Mouse (Mus musculus) c-Kit-positive CD71-positive TER-119-positive erythroid progenitor cells, embryonic 14.5 days (primary cell): ENCODE results near the gene Sms.
A peak's percentile ranks its signal among the peaks of the same experiment; 100 is the strongest.

Experiments
- DNase-seq: peaks from one replicate; pipeline ENCODE4 v3.0.0-alpha.2; 2013; ENCODE audit warnings: low spot score

Sms gene

GRCm38 (mm10) chrX:157491944-157492726 lies at the start of gene Sms:
TSS of gene Sms (minus strand) at chrX:157492287.
- DNase-seq = peak; percentile 52

GRCm38 (mm10) chrX:157506400-157506799 lies 14.3 kb upstream of the Sms start:
- no peak for DNase-seq

GRCm38 (mm10) chrX:157504506-157504905 lies 12.4 kb upstream of the Sms start:
- no peak for DNase-seq

GRCm38 (mm10) chrX:157501871-157502270 lies 9.8 kb upstream of the Sms start:
- no peak for DNase-seq

- DNase-seq = no peak
Observed at GRCm38 (mm10) chrX:157500004-157500403, 7.9 kb upstream of the Sms start.

GRCm38 (mm10) chrX:157493159-157493558 lies 1.1 kb upstream of the Sms start:
- no peak for DNase-seq

GRCm38 (mm10) chrX:157491145-157491935 lies 747 bp downstream of the Sms start:
- DNase-seq = no peak

GRCm38 (mm10) chrX:157490769-157491144 lies 1.3 kb downstream of the Sms start:
- no peak for DNase-seq

GRCm38 (mm10) chrX:157489871-157490721 lies 2.0 kb downstream of the Sms start:
- no peak for DNase-seq

- no peak for DNase-seq
Observed at GRCm38 (mm10) chrX:157488831-157489230, 3.3 kb downstream of the Sms start.

- DNase-seq = no peak
Observed at GRCm38 (mm10) chrX:157486765-157487164, 5.3 kb downstream of the Sms start.

- DNase-seq = no peak
Observed at GRCm38 (mm10) chrX:157482842-157483241, 9.2 kb downstream of the Sms start.

- DNase-seq = no peak
Observed at GRCm38 (mm10) chrX:157481860-157482259, 10.2 kb downstream of the Sms start.

GRCm38 (mm10) chrX:157477328-157477727 lies 14.8 kb downstream of the Sms start:
- no peak for DNase-seq

GRCm38 (mm10) chrX:157476153-157476810 lies 15.8 kb downstream of the Sms start:
- no peak for DNase-seq

GRCm38 (mm10) chrX:157471711-157472660 lies 20.1 kb downstream of the Sms start:
- DNase-seq = no peak

- DNase-seq = no peak
Observed at GRCm38 (mm10) chrX:157468795-157469194, 23.3 kb downstream of the Sms start.

- no peak for DNase-seq
Observed at GRCm38 (mm10) chrX:157468055-157468454, 24.0 kb downstream of the Sms start.

- DNase-seq = no peak
Observed at GRCm38 (mm10) chrX:157465949-157466348, 26.1 kb downstream of the Sms start.

GRCm38 (mm10) chrX:157462716-157463115 lies 29.4 kb downstream of the Sms start:
- peak; percentile 4 for DNase-seq

GRCm38 (mm10) chrX:157454430-157454829 lies 37.7 kb downstream of the Sms start:
- DNase-seq = peak; percentile 32
